Mouse (Mus musculus) hindbrain, postnatal 0 days (tissue): ENCODE data around the gene Dctn1. TPM values are rescaled to one million over a fixed set of nuclear protein-coding genes. Genes with fewer than 3 reads are reported as not detected.

Experiments used
- ATAC-seq: fragments of 200-750 bp; cut with Nextera tagmentation; 2 replicates; pipeline ENCODE4 v1.8.0; 2017; ENCODE audit warnings: mild to moderate bottlenecking, moderate TSS enrichment, moderate library complexity
- DNase-seq: peaks from one replicate; pipeline ENCODE4 v3.0.0-alpha.2; 2015; ENCODE audit warnings: low spot score
- H3K27ac ChIP-seq: fragments of 300-500 bp; sonication (generic); 2 replicates; pipeline ENCODE4 v1.5.1; 2014; ENCODE audit warnings: mild to moderate bottlenecking
- H3K27me3 ChIP-seq: fragments of 300-500 bp; sonication (generic); 2 replicates; pipeline ENCODE4 v1.6.1; 2014; ENCODE audit warnings: low read length, mixed read lengths; ENCODE audit not compliant: insufficient read depth
- H3K36me3 ChIP-seq: fragments of 300-500 bp; sonication (generic); 2 replicates; pipeline ENCODE4 v1.6.1; 2014; ENCODE audit warnings: low read length, mixed read lengths; ENCODE audit not compliant: insufficient read depth
- H3K4me1 ChIP-seq: fragments of 300-500 bp; sonication (generic); 2 replicates; pipeline ENCODE4 v1.6.1; 2014; ENCODE audit warnings: antibody characterized with exemption, low read length, mixed read lengths; ENCODE audit not compliant: insufficient read depth
- H3K4me2 ChIP-seq: fragments of 300-500 bp; sonication (generic); 2 replicates; pipeline ENCODE4 v1.6.1; 2014; ENCODE audit warnings: low read depth, mild to moderate bottlenecking, low read length, moderate library complexity, mixed read lengths
- H3K4me3 ChIP-seq: fragments of 300-500 bp; sonication (generic); 2 replicates; pipeline ENCODE4 v1.5.1; 2014; ENCODE audit warnings: low read length
- H3K9ac ChIP-seq: fragments of 300-500 bp; sonication (generic); replicated peaks from 2 replicates; pipeline ENCODE4 v1.6.1; 2014; ENCODE audit warnings: mild to moderate bottlenecking, low read length, moderate library complexity, mixed read lengths
- H3K9me3 ChIP-seq: fragments of 300-500 bp; sonication (generic); 2 replicates; pipeline ENCODE4 v1.6.1; 2016; ENCODE audit warnings: low read length, mixed read lengths
- CTCF ChIP-seq: IDR thresholded peaks from 2 replicates; pipeline ENCODE4 v1.5.1; 2016; ENCODE audit warnings: antibody characterized with exemption, control low read depth, low read depth
- WGBS: fragments of 180-500 bp; shearing (Covaris S2); extraction: QIAGEN DNeasy Blood & Tissue Kit; methylation state at CpG from one replicate; pipeline ENCODE4 v1.1.7; 2014; 5-methylcytosine and 5-hydroxymethylcytosine counted together
- polyA plus RNA-seq: library from polyadenylated mRNA; unstranded; fragments of >200 nt; fragmentation: Nextera tagmentation; extraction: Ambion mirVana; gene quantifications from 2 replicates; pipeline ENCODE4 v1.2.1, GENCODE M21; 2015
- total RNA-seq: library from RNA; depleted of rRNA; stranded (reverse); fragments of >200 nt; gene quantifications from 2 replicates; pipeline ENCODE4 v1.2.3, GENCODE M21; 2014

Dctn1 gene
- total and polyA plus RNA-seq, 2 experiments from 2014 or later: 132 to 153 TPM

DNA sequence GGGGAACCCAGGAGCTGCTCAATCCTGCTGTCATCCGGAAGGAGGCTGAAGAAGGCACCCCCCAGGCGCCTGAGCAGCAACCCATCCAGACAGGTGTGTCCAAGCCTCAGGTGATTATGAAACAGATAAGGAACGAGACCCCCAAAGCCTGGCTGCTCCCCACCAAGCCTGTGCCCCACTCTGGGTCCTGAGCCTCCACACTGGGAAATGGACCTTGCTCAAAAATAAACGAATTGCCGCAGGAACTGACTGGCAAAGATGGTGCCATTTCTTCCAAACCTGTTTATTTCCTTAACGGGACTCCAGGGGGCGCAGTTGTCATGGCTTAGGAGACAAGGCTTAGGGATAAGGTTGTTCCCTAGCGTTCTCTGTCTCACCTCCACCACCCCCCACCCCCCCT, 3.0 kb upstream of the Dctn1 start:
- H3K27me3 ChIP-seq: peaks cover 22% of the 10 kb centered on the region
- H3K9me3 ChIP-seq: no peaks in the 10 kb centered on the region
- peak overlapping the region; percentile 50 for H3K4me2 ChIP-seq
- peak; percentile 82 for DNase-seq
- no peak overlapping the region for H3K27ac ChIP-seq
- under 1% methylated on average over 8 of the region's 8 CpGs for WGBS
- no peak for ATAC-seq
- 0 out of 2 replicates have a peak, but pooled peaks cover 10% of the 10 kb centered on the region for H3K4me1 ChIP-seq
- TF ChIP-seq CTCF: peak; percentile 83
- H3K9ac ChIP-seq: no peak overlapping the region
- H3K4me3 ChIP-seq: peak overlapping the region; percentile 24
- H3K36me3 ChIP-seq: no peaks in the 10 kb centered on the region

DNA sequence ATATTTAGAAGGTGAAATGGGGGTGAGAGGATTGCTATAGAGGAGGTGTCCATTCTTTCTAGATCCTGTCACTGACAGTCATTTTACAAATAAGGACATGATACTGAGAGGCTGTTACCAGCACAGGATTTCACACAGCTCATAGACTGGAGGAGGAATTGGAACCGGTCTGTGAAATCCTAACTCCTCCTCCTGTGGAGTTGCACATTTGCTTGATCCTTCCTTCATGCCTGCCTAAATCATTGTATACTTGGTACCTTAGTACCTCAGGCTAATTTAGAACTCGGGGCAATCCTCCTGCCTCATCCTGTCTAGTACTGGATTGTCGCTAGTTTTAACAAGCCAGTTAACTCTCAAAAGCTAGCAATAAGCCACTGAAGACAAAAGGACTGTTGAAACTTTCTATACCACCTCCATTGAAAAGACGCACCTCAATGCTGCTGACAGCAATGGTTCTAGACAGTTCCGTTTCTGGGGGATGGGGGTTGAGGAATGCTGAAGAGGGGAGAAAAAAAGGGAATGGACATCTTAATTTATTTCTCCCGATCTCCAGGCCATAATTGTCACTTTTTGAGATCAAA, 604 bp upstream of the Dctn1 start:
- Histone ChIP-seq H3K4me3 (peak overlapping the region; percentile 63), H3K9me3 (no peaks in the 10 kb centered on the region), H3K36me3 (no peaks in the 10 kb centered on the region), H3K27me3 (peaks cover 22% of the 10 kb centered on the region), H3K9ac (peak overlapping the region; percentile 79), H3K4me1 (0 out of 2 replicates have a peak, but pooled peaks cover 10% of the 10 kb centered on the region), H3K27ac (peak overlapping the region; percentile 90), H3K4me2 (peak overlapping the region; percentile 78)
- 4% methylated on average over 6 of the region's 6 CpGs for WGBS
- ATAC-seq (peak; percentile 16), DNase-seq (no peak)
- TF ChIP-seq CTCF: no peak

DNA sequence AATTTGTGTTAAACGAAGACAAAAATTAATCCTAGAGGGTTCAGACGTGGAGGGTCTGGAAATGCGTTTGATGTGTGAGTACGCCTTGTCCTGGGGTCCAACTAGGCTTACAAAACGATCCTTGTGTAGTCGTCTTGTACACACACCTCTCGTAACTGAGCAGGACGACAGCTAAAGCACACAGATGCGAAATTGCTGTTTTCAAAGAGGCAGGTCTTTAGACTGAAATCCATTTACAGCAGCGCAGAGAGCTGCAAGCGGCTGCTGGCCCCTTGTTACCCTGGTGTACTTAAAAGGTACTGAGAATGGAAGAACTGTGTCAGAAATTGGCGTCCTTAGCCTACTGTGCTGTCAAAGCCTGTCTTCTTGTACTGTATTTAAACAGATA, 517 bp downstream of the Dctn1 start:
- WGBS: under 1% methylated on average over 12 of the region's 12 CpGs
- peak overlapping the region; percentile 79 for H3K9ac ChIP-seq
- peak overlapping the region; percentile 78 for H3K4me2 ChIP-seq
- peaks cover 18% of the 10 kb centered on the region; the same call in 1 of the 2 replicates for H3K4me1 ChIP-seq
- peak; percentile 44; the same call in 1 of the 2 replicates for TF ChIP-seq CTCF
- no peaks in the 10 kb centered on the region for H3K9me3 ChIP-seq
- ATAC-seq (peak; percentile 7; the same call in 1 of the 2 replicates), DNase-seq (peak; percentile 49)
- peak overlapping the region; percentile 90 for H3K27ac ChIP-seq
- no peaks in the 10 kb centered on the region for H3K36me3 ChIP-seq
- H3K4me3 ChIP-seq: peak overlapping the region; percentile 63
- H3K27me3 ChIP-seq: peaks cover 11% of the 10 kb centered on the region; the same call in 1 of the 2 replicates

DNA sequence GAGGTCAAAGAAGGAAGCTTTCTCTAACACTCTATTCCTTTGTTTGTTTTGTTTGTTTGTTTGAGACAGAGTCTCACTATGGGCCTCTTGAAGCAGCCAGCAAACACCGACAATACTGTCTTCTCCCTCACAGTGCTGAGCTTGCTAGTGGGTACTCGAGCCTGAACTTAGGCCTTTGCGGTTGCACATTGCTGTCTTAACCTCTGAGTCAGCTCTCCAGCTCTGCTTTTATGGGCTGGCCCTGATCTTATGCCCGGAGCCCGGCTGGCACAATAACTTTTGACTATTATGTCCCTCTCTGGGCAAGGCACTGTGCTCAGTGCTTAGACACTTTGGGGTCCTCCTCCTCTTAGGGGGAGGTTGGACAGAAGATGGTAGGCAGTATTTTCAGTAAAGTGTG, 4.2 kb downstream of the Dctn1 start:
- H3K36me3 ChIP-seq: no peaks in the 10 kb centered on the region
- H3K4me3 ChIP-seq: no peak overlapping the region
- H3K9ac ChIP-seq: no peak overlapping the region
- peaks cover 24% of the 10 kb centered on the region; the same call in 1 of the 2 replicates for H3K4me1 ChIP-seq
- no peaks in the 10 kb centered on the region for H3K9me3 ChIP-seq
- no peak overlapping the region for H3K4me2 ChIP-seq
- no peak for TF ChIP-seq CTCF
- ATAC-seq (no peak), DNase-seq (no peak)
- H3K27me3 ChIP-seq: no peaks in the 10 kb centered on the region
- 80% methylated on average over 5 of the region's 5 CpGs for WGBS
- no peak overlapping the region for H3K27ac ChIP-seq

DNA sequence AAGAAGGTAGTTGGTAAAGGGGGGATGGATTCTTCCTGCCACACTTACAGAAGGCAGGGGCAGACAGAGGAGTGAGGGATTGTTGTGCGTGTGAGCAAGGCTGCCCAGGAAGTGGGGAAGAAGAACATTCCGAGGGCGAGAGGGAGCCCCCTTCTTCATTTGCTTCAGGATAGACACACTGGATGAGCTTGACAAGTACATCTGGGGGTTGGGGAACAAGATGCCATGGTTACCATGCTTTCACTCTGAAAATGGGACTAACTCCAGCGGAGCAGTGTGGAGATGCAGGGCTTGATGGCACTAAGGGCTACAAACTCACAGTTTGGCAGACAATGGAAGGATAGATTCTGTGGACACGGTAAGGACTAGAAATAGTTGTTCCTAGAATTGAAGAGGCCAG, 5.3 kb downstream of the Dctn1 start:
- H3K4me2 ChIP-seq: peak overlapping the region; percentile 55
- TF ChIP-seq CTCF: no peak
- no peaks in the 10 kb centered on the region for H3K9me3 ChIP-seq
- no peaks in the 10 kb centered on the region for H3K27me3 ChIP-seq
- peaks cover 21% of the 10 kb centered on the region; the same call in 1 of the 2 replicates for H3K4me1 ChIP-seq
- peak; percentile 26 for DNase-seq
- peak overlapping the region; percentile 33; the same call in 1 of the 2 replicates for H3K4me3 ChIP-seq
- no peak for ATAC-seq
- H3K9ac ChIP-seq: peak overlapping the region; percentile 24; the same call in 1 of the 2 replicates
- H3K27ac ChIP-seq: peak overlapping the region; percentile 65; the same call in 1 of the 2 replicates
- H3K36me3 ChIP-seq: no peaks in the 10 kb centered on the region
- WGBS: 55% methylated on average over 5 of the region's 5 CpGs

DNA sequence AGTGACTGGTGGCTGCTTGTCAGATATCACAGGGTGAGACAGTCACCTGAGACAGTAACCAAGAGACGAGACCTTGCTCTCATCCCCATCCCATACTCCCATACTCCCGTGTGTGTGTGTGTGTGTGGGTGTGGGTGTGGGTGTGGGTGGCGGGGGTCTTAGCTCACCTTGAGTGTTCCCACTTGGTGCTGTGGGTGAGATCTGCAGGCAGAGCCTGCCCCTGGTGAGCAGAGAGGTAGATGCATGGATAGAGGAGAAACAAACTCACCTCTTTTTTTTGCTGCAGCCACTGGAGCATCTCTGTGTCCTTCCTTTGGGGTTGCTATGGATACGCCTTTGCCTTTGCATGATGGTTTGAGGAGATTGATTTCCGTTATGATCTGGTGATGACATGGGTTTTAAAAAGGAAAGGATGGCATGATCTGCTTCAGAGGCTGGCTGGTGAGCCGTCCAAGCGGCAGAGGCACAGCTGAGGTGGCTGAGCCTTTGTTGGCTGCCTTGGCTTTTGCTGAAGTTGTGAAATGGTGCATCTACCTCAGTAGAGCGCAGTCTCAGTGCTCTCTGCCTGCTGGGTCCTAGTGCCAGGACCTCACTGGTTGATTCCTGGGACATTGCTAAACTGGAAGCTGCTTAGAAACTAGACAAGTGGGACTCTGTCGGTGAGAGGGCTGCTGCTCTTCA, 6.7 kb downstream of the Dctn1 start:
- H3K9ac ChIP-seq: peak overlapping the region; percentile 25; the same call in 1 of the 2 replicates
- H3K9me3 ChIP-seq: no peaks in the 10 kb centered on the region
- H3K36me3 ChIP-seq: no peaks in the 10 kb centered on the region
- peak overlapping the region; percentile 81 for H3K27ac ChIP-seq
- WGBS: 44% methylated on average over 9 of the region's 9 CpGs
- H3K4me1 ChIP-seq: peaks cover 14% of the 10 kb centered on the region; the same call in 1 of the 2 replicates
- peak; percentile 4; the same call in 1 of the 2 replicates for TF ChIP-seq CTCF
- H3K27me3 ChIP-seq: no peaks in the 10 kb centered on the region
- peak overlapping the region; percentile 55 for H3K4me2 ChIP-seq
- peak; percentile 80 for ATAC-seq
- DNase-seq: peak; percentile 73
- peak overlapping the region; percentile 33 for H3K4me3 ChIP-seq
